Mouse (Mus musculus) liver, embryonic 11.5 days (tissue): Measurements from ENCODE around the gene Ddc. TPM values are rescaled to one million over a fixed set of nuclear protein-coding genes. Genes with fewer than 3 reads are reported as not detected.
A peak's percentile ranks its signal among the peaks of the same experiment; 100 is the strongest.

Experiments used
- ATAC-seq: fragments of 200-750 bp; cut with Nextera tagmentation; replicated peaks from 2 replicates; pipeline ENCODE4 v1.8.0; 2017; ENCODE audit warnings: moderate number of reproducible peaks, mild to moderate bottlenecking, moderate TSS enrichment, moderate library complexity; ENCODE audit not compliant: low FRiP score
- DNase-seq: peaks from one replicate; pipeline ENCODE4 v3.0.0-alpha.2; 2017; ENCODE audit warnings: low spot score
- H3K27ac ChIP-seq: fragments of 300-500 bp; sonication (generic); 2 replicates; pipeline ENCODE4 v1.5.1; 2014; ENCODE audit warnings: mild to moderate bottlenecking, low read depth, low read length, control low read depth
- H3K27me3 ChIP-seq: fragments of 300-500 bp; sonication (generic); replicated peaks from 2 replicates; pipeline ENCODE4 v1.6.1; 2014; ENCODE audit warnings: low read length, mixed read lengths; ENCODE audit not compliant: control insufficient read depth, insufficient read depth
- H3K36me3 ChIP-seq: fragments of 300-500 bp; sonication (generic); 2 replicates; pipeline ENCODE4 v1.6.1; 2014; ENCODE audit warnings: mild to moderate bottlenecking, low read length, moderate library complexity, mixed read lengths; ENCODE audit not compliant: control insufficient read depth, insufficient read depth
- H3K4me1 ChIP-seq: fragments of 300-500 bp; sonication (generic); replicated peaks from 2 replicates; pipeline ENCODE4 v1.6.1; 2014; ENCODE audit warnings: low read length, mixed read lengths; ENCODE audit not compliant: control insufficient read depth, insufficient read depth
- H3K4me2 ChIP-seq: fragments of 300-500 bp; sonication (generic); 2 replicates; pipeline ENCODE4 v1.6.1; 2014; ENCODE audit warnings: mild to moderate bottlenecking, control low read depth, moderate library complexity
- H3K4me3 ChIP-seq: fragments of 300-500 bp; sonication (generic); 2 replicates; pipeline ENCODE4 v1.5.1; 2014; ENCODE audit warnings: low read depth, low read length, control low read depth
- H3K9ac ChIP-seq: fragments of 300-500 bp; sonication (generic); 2 replicates; pipeline ENCODE4 v1.6.1; 2014; ENCODE audit warnings: low read depth, low read length, control low read depth
- H3K9me3 ChIP-seq: fragments of 300-500 bp; sonication (generic); 2 replicates; pipeline ENCODE4 v1.6.1; 2016; ENCODE audit warnings: low read length, inconsistent platforms, mixed read lengths; ENCODE audit not compliant: control insufficient read depth
- WGBS: fragments of 180-500 bp; shearing (Covaris S2); extraction: QIAGEN DNeasy Blood & Tissue Kit; methylation state at CpG from one replicate; pipeline ENCODE4 v1.1.7; 2014; 5-methylcytosine and 5-hydroxymethylcytosine counted together
- polyA plus RNA-seq: library from polyadenylated mRNA; unstranded; fragments of >200 nt; fragmentation: Nextera tagmentation; extraction: Ambion mirVana; gene quantifications from 2 replicates; pipeline ENCODE4 v1.2.1, GENCODE M21; 2014

The Ddc gene
- polyA plus RNA-seq, 1 experiment from 2014 or later: 17.2 TPM

- H3K4me3 ChIP-seq: no peak overlapping the region
- ATAC-seq (peak; percentile 91), DNase-seq (no peak)
- peak overlapping the region; percentile 53 for H3K4me2 ChIP-seq
- no peaks in the 10 kb centered on the region for H3K9me3 ChIP-seq
- H3K27ac ChIP-seq: peak overlapping the region; percentile 45
- H3K27me3 ChIP-seq: no peaks in the 10 kb centered on the region
- H3K36me3 ChIP-seq: no peaks in the 10 kb centered on the region
- peaks cover 79% of the 10 kb centered on the region for H3K4me1 ChIP-seq
- H3K9ac ChIP-seq: no peak overlapping the region
- 22% methylated on average over 11 of the region's 11 CpGs for WGBS
Measured at GRCm38 (mm10) chr11:11884533-11885245, 13.3 kb downstream of the Ddc start.

GRCm38 (mm10) chr11:11881783-11882155 is 16.2 kb downstream of the Ddc start:
- no peak for DNase-seq
- 67% methylated on average over 1 of the region's 1 CpGs for WGBS
- Histone ChIP-seq H3K9ac (no peak overlapping the region), H3K27ac (no peak overlapping the region), H3K27me3 (no peaks in the 10 kb centered on the region), H3K9me3 (no peaks in the 10 kb centered on the region), H3K36me3 (no peaks in the 10 kb centered on the region), H3K4me1 (peaks cover 84% of the 10 kb centered on the region), H3K4me2 (no peak overlapping the region), H3K4me3 (no peak overlapping the region)
- ATAC-seq: no peak

GRCm38 (mm10) chr11:11881026-11881782 is 16.7 kb downstream of the Ddc start:
- Histone ChIP-seq H3K4me1 (peaks cover 84% of the 10 kb centered on the region), H3K27me3 (no peaks in the 10 kb centered on the region), H3K4me2 (no peak overlapping the region), H3K9me3 (no peaks in the 10 kb centered on the region), H3K27ac (peak overlapping the region; percentile 84; the same call in 1 of the 2 replicates), H3K9ac (no peak overlapping the region), H3K4me3 (no peak overlapping the region), H3K36me3 (no peaks in the 10 kb centered on the region)
- no peak for ATAC-seq
- no peak for DNase-seq
- 40% methylated on average over 13 of the region's 13 CpGs for WGBS

DNA sequence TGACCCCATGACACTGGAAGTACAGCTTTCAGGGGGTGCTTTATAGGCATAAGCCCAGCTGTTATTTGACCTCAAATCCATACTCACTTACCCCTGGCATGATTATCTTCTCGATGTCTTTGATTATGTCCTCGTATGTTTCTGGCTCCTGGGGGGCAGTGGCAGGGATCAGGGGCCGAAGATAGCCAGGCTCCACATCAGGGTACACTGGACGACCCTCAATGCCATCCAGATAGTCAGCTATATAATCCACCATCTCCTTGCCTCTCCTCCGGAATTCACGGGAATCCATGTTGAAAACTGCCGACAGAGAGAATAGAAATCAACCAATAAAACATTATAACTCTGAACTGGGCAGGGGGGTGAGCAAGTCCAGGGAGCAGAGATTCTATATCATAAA is 17.6 kb downstream of the Ddc start:
- ATAC-seq: no peak
- 80% methylated on average over 7 of the region's 7 CpGs for WGBS
- H3K36me3 ChIP-seq: no peaks in the 10 kb centered on the region
- no peak overlapping the region for H3K4me3 ChIP-seq
- no peak overlapping the region for H3K9ac ChIP-seq
- H3K27me3 ChIP-seq: no peaks in the 10 kb centered on the region
- no peak for DNase-seq
- H3K27ac ChIP-seq: peak overlapping the region; percentile 84; the same call in 1 of the 2 replicates
- H3K4me2 ChIP-seq: no peak overlapping the region
- H3K9me3 ChIP-seq: no peaks in the 10 kb centered on the region
- H3K4me1 ChIP-seq: peaks cover 80% of the 10 kb centered on the region

GRCm38 (mm10) chr11:11879699-11880002 is 18.3 kb downstream of the Ddc start:
- H3K9me3 ChIP-seq: no peaks in the 10 kb centered on the region
- H3K4me3 ChIP-seq: no peak overlapping the region
- ATAC-seq (no peak), DNase-seq (no peak)
- peaks cover 78% of the 10 kb centered on the region for H3K4me1 ChIP-seq
- 61% methylated on average over 4 of the region's 4 CpGs for WGBS
- no peaks in the 10 kb centered on the region for H3K27me3 ChIP-seq
- no peak overlapping the region for H3K4me2 ChIP-seq
- no peak overlapping the region for H3K9ac ChIP-seq
- no peaks in the 10 kb centered on the region for H3K36me3 ChIP-seq
- peak overlapping the region; percentile 84; the same call in 1 of the 2 replicates for H3K27ac ChIP-seq

- peak overlapping the region; percentile 31; the same call in 1 of the 2 replicates for H3K9ac ChIP-seq
- H3K36me3 ChIP-seq: no peaks in the 10 kb centered on the region
- no peaks in the 10 kb centered on the region for H3K27me3 ChIP-seq
- no peaks in the 10 kb centered on the region for H3K9me3 ChIP-seq
- DNase-seq (no peak), ATAC-seq (peak; percentile 8; the same call in 1 of the 2 replicates)
- WGBS: 63% methylated on average over 10 of the region's 10 CpGs
- H3K4me2 ChIP-seq: no peak overlapping the region
- peak overlapping the region; percentile 84 for H3K27ac ChIP-seq
- peaks cover 72% of the 10 kb centered on the region for H3K4me1 ChIP-seq
- no peak overlapping the region for H3K4me3 ChIP-seq
Measured at GRCm38 (mm10) chr11:11878981-11879698, 18.8 kb downstream of the Ddc start.

GRCm38 (mm10) chr11:11878278-11878980 is 19.5 kb downstream of the Ddc start:
- 0 out of 2 replicates have a peak overlapping the region, but pooled peaks have one; percentile 31 for H3K9ac ChIP-seq
- no peaks in the 10 kb centered on the region for H3K27me3 ChIP-seq
- DNase-seq (no peak), ATAC-seq (peak; percentile 32)
- H3K4me1 ChIP-seq: peaks cover 66% of the 10 kb centered on the region
- H3K36me3 ChIP-seq: no peaks in the 10 kb centered on the region
- no peak overlapping the region for H3K4me3 ChIP-seq
- no peaks in the 10 kb centered on the region for H3K9me3 ChIP-seq
- no peak overlapping the region for H3K4me2 ChIP-seq
- WGBS: 11% methylated on average over 11 of the region's 11 CpGs
- H3K27ac ChIP-seq: peak overlapping the region; percentile 84

GRCm38 (mm10) chr11:11877891-11878277 is 20.1 kb downstream of the Ddc start:
- Histone ChIP-seq H3K4me2 (no peak overlapping the region), H3K27me3 (no peaks in the 10 kb centered on the region), H3K27ac (peak overlapping the region; percentile 84; the same call in 1 of the 2 replicates), H3K4me3 (no peak overlapping the region), H3K9me3 (no peaks in the 10 kb centered on the region), H3K4me1 (peaks cover 62% of the 10 kb centered on the region), H3K9ac (no peak overlapping the region), H3K36me3 (no peaks in the 10 kb centered on the region)
- 37% methylated on average over 4 of the region's 4 CpGs for WGBS
- DNase-seq (no peak), ATAC-seq (0 out of 2 replicates have a peak, but pooled peaks have one; percentile 15)
